Mouse (Mus musculus) liver (tissue): ENCODE measurements at regions not wholly inside any gene's neighbourhood (a gene's known extent, or its start where the extent isn't known, plus 50 kb on each side); places are given as distances from the start of the nearest gene placed in this dataset.

Source experiments
- DNase-seq: peaks from one replicate; pipeline ENCODE4 v3.0.0-alpha.2; 2020; ENCODE audit warnings: mixed read lengths

DNA sequence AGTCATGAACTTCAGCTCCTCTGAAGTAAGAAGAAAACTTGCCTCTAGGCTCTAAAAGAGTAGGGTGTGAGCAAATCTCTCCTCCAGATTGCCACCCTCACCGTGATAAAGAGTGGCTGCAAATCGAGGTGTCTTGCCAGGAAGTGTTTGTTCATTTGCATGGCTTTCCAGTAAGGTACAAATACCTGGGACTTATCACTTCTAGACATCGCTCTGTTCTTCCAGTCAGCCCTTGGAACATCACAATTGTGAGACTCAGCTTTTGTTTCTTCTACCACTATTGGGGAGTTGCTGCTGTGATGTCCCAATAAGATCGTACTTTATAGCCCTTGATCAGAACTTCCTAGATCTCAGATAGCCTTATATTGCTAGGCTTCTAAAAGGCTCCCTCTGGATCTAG, 566.9 kb upstream of the A1bg start:
- DNase-seq: no peak

DNA sequence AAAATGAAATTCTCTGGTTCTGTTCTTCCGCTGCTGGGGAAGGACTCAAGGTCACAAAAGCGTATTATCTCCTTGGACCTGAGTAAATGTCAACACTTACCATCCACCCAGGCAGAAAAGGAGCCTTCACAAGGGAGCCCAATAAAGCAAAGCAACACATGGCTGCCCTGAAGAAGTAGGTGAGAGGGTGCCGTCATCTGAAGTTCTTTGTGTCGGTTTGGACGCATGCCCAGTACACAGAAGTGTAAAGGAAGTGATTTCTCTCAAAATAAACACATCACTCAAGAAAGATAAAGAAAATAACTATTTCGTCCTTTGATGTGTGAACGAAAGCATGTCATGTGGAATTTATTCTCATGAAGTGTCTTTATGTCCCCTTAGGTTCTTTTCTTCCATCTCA, 559.0 kb upstream of the A1bg start:
- no peak for DNase-seq

DNA sequence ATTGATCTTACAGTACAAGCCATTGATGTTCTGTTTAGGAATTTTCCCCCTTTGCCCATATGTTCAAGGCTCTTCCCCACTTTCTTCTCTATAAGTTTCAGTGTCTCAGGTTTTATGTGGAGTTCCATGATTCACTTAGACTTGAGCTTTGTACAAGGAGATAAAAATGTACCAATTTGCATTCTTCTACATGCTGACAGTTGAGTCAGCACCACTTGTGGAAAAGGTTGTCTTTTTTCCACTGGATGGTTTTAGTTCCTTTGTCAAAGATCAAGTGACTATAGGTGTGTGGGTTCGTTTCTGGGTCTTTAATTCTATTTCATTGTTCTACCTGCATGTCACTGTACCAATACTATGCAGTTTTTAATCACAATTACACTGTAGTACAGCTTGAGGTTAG, 551.1 kb upstream of the A1bg start:
- no peak for DNase-seq

DNA sequence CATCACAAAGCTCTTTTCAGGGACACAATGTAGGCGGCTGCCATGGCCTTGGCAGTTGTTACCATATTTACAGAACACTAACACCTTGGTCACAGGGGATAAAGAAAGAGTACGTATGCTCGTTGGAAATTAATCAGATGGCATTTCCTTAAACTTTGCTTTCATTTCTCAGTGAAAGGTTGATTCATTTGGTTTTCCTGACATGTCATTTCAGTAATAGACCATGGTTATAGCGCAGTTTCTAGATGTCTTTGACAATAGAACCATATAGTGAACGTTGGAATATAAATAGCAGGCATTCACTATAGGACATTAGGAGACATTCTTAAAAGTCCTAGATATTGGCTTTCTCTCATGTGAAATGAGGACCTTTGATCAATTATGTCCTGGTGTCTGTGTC, 532.2 kb upstream of the A1bg start:
- no peak for DNase-seq

DNA sequence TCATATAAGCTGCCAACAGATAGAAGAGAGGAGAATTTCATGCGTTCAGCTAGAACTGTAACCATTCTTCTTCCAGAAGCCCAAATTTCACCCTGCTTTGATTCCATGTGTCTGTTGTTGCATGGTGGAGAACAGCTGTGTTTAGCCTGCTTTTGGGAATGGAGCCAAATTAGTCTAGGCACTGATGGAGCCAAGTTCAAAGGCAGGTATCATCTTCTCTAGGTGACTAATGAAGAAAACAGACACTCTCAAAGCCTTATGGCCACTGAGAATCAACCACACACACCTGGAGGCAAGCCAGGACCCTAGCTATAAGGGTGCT, 531.5 kb upstream of the A1bg start:
- no peak for DNase-seq

DNA sequence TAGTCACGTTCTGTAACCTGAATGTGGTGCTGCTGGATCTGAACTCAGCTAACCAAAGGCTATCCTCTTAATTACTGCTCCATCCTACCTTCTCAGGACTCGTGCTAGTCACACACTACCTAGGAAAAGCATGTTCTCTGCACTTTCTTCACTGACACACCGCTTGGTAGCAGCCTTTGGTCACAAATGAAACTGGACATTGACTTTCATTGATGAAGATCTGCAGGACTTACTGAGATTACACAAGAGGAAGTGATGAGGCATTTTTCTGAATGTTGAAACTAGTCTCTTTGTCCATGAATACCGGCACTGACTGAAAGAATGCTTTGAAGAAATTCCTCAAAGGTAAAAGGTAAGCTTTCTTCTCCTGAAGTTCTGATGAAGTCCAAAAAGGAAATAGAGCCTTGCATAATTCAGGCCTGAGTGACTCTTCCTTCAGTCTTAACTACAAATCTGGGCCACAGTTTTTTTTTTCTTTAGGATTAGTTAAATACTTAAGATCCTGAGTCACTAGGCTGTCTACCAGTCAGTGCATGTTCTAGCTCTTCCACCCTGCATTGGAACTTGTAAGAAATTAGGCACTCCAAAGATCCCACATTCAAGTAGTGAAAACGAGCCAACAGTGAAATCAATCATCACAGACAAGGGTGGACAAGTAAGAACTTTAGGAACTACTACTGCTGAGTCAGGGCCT, 531.0 kb upstream of the A1bg start:
- DNase-seq: no peak

DNA sequence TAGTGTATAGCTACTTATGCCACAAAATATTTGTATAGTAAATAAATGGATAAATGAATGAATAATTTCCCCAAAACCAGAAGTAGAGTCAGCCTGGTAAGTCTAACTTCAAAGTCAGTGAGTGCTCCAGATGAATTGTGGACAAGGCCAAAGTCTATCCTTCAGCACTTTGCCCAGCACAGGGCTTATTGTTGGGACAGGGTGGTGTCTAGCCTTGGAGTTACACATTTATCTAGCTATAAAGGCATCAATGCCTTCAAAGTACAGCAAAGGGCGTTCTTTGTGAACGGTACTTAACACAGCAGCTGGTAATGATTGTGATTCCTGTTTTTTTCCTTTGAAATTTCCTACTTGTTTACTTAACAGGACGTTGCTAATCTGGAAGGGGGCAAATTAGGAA, 527.4 kb upstream of the A1bg start:
- peak; percentile 4 for DNase-seq

DNA sequence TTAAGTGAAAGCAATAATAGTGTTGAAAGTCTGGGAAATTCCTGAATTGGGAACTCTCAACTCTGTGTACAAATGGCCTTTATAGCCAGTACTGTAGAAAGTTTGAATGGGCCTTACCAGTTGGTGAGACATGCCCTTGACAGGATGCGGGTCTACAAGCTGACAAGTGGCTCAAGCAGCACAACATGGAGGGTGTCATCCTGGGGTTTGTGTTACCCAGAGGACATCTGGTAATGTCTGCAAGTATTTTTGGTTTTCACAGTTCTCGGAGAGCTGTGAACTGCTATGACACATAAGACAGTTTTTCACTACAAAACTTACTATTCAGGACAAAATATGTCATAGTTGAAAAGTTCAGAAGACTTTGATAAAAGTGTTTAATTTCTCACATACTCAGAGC, 525.7 kb upstream of the A1bg start:
- no peak for DNase-seq

DNA sequence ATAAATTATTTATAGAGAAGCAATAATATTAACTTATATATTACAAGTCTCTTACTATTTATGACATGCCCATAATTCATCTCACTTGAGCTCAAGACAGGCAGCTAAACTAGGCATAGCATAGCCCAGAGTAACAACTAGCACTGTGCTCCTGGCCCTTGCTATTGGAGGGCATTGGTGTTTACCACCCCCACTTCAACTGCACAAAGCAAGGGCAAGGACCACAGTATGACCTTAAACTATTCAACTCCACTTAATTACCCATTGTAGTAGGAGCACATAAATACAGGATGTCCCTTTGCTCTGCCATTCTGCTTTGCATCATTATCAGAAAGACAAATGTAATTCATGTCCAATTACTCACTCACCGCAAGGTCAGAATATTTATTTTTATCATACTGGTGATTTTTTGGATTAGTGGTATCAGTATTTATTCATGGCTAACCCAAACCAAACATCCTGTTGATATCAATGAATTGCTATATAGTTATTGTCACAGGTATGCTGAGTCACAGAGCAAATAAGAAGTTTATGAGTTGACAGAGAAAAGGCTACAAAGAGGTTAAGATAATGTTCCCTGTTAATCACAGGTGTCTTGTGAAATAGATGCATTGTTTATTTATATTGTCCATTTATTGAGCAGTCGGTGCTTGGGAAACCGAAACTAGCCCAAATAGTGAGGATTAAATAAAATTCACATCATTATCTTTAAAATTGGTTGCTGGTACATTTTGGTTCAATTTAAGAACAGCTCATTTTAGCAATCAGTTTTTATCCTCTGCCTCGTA, 523.4 kb upstream of the A1bg start:
- no peak for DNase-seq

DNA sequence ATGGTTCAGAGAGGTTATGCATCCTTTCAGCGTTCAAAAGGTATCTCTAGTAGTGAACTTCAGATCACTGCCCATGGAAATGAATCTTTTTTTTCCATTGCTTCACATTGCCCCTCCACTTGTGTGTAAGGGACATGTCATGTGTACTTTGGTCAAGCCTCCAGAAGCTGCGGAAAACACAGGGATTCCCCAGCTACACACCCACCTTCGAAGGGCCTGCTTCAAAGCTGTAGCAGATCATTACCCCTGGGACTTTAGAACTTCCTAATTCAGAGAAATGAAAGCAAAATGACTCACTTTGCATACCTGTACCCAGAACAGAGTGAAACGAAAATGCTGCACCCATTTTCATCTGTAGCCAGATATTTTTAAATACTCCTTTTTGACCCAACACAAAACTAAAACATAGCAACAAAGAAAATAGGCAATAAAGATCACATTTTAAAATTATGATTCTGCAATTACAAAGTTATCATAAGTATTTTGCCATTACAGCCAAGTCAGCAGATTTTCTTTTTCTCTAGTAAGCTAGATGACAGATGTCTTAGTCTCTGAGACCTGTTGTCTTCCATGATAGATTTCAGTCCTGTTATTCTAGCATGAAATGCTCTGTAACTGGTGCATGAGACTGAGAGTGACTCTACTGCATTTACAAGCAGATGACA, 519.1 kb upstream of the A1bg start:
- DNase-seq: no peak

DNA sequence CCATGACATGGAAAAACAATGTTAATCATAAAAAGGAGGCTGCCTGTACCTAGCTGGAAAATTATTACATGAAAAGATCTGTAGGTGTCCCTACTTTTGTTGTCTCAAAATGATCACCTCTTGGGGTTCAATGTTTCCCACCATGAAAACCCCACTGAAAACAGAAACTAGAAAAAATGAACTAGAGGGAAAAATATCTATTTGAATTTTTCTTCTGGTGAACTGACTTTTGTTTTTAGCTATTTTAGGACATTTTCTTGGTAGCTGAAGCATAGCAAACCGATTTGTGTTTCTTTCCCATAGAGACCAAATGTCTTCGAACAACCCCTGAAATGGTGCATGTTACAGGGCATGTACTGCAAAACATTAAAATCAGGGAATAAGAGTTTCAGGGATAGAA, 518.2 kb upstream of the A1bg start:
- DNase-seq: no peak

DNA sequence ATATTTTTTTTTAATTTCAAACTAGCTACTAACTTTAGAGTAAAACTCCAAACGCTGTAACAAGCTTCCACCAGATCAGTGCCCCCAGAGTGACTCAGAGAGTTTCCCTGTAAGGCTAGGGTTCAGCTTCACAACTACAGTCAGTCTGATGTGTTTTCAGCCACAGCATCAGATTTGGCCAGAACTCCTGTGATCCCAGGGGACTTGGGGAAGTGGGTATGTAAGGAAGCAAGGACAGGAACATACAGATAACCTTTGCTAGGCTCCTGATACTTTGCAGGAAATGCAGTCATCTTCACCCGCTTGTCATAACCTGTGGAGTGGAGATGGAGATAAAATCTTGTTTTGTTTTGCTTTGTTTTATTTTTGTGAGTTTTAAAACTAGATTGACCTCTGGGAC, 517.5 kb upstream of the A1bg start:
- no peak for DNase-seq

DNA sequence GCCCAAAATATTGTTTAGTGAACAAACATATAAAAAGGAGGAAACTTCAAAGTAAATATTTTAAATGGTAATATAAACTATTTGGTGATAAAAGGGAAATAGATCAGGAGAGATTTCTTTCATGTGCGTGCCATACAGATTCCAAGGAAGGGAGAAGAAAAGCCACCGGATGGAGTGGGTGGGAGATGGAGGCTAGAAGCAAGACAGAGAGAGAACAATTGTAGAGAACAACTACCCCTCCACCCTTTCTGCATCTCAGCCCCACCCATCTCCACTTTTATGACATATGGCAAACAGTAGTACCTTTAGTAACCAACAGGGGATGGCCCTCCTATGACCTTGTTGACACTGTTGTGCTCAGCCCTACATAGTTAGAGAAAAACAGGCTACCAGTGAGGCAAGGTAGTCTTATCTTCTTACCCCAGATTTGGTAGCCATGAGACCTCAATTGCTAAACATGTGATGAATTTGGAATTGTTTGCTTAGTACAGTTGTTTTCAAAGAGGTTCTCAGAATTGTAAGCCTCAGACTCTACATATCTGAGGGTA, 516.9 kb upstream of the A1bg start:
- DNase-seq: no peak

DNA sequence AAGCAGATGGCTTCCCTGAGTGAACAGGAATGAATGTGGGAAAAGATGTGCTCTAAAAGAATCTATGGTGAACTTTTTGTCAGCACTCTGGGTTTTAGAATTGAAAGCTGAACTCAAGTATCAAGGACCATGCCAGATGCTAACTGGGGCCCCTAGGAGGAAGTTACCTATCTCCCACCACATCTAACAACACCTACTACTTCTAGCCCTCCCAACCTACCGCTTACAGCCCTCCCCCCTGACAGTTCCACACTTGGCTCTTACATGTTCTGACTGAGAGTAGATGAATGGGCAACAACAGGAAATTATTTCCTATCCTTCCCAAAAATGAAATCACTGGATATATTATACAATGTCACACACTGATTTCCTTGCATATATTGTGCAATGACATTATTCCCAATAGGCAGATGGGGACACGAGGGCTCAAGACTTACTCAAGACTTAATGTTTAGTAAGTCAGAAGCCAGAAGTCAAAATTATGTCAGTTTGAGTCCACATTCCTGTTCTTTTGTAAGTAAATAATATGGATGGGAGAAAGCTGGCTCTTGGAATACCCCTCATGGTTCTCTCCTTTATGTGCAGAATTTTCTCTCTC, 506.1 kb upstream of the A1bg start:
- DNase-seq: no peak

DNA sequence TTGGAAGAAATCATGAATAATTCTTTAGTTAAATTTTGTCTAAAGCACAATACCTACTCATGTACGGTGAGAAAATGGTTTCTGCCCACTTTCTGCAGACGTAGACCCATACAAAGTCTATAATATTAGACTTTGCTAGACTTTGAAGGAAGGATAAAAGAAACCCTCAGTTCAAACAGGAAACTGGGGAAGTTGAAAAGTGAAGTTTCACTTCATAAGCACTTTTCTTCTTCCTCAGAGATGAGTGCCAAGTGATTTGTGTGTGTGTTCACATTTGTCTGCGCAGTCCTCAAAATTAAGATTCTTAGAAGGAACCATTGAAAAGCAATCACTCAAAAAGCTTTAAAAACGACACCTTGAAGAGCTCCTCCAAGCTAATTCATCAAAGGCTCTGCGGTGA, 500.2 kb upstream of the A1bg start:
- DNase-seq: no peak

DNA sequence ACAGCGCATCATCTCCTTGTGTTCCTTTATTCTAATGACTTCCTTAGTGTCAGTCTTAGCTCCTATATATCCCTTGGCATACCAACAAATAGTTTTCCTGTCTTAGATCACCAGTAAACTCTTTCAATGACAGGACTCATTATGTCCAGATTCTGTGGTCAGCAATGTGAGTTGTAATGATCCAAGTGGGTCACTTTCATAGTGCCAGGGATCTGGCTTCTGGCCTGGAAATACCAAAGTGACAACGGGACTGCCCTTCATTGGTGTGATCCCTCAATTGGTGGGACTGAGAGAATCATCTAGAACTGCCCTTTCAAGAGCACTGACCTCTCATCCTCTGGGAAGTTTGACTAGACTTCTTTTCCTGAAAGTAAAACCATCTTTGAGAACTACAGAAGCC, 494.7 kb upstream of the A1bg start:
- no peak for DNase-seq

DNA sequence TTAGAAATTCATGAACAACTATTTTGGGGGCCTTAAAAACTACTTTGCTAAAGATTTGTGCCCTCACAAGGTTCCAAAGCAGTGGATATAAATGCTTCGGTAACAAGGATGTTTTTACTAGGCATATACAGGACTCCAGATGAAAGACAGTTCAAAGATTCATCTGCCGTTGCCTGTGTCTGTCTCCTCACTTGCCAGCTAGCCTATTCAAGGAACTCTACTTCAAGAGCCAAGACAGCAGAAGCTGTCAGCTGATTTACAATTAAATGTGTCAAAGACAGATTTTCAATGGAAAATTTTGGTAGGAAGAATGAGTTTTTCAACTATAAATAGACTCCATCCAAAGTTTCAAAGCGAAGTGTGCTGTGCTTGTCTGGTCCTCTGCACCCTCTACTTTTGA, 494.0 kb upstream of the A1bg start:
- DNase-seq: no peak

DNA sequence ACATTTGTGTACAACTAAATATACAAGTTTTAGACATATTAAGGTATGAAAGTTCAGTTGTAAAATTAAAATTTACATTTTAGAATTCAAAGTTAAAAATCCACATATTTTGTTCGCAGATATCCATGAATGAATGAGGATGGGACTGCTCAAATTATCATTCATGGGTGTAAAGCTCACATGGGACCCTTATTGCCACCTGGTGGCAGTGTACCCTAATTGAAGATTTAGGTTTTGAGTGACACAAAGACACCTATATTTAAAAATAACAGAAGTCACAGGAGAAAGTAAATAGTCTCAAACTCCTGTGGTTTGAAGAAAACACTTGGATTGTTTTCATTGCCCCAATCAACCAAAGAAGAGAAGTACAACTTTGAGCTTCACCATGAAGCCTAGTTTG, 492.8 kb upstream of the A1bg start:
- no peak for DNase-seq

DNA sequence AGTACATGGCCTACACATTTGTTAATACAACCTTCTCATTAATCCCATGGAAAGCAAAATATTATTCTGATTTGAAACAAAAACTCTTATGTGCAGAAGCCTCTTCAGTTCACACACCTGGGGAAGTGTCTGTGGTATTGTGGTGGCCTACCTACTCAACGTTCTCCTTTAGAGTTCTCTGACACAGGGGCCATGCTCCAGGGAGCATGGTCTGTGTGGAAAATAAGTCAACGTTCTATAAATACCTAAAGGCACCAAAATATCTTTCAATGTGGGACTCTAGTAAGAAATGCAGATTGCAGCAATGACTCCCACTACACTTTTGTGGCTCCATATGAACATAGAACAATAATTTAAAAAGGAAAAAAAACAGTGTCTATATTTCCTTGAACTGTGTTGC, 489.0 kb upstream of the A1bg start:
- DNase-seq: no peak

DNA sequence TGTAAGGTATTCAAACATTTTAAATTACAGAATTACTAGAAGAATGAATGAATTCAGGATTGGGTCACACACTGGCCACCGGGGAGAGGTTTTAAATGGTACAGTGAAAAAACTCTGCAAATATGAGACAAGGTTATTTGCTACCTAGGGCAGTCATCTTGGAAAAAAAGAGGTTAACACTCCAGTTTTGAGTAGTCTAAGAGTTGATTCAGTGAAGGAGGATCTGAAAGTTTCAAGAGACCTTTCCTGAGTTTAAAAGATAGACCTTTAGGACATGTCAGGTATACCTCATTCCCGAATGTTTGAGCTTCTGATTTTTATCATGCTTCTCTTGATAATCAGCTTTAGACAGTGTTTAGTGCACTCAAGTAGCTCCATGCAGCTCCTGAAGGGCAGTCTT, 488.0 kb upstream of the A1bg start:
- no peak for DNase-seq

DNA sequence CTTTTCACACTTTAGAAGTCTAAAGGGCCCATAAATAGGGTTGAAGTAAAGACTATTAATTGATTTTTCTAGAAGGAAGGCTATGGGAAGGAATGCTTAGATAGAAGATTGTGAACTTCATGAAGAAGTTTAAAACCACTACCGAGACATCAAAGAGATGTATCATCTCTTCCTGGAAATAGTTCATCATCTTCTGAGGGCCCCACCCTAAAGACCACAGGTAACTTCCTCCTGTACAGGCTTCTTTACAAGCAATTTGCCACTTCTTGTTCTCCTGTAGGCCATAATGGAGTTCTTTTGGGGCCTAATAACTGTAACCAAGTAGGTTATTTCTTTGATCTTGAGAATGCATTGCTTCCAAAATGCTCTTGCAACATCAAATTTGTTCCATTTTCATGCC, 485.8 kb upstream of the A1bg start:
- no peak for DNase-seq

DNA sequence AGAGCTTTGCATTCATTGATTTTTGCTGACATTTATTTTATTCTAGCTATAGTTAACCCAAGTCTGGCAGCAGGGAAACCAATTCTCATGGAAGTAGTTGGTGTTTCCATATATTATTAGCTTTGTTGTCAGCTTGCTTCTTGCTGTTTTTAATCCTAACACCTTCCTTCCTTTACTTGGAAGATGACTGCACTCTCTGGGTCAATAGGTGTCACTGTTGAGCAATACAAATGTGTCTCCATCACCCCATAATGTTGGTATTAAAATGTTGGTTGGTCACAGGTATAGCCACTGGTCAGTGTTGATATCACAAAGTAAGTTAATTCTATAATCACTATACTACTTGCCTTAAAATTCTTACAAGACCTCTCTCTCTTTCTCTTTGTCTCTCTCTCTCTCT, 477.9 kb upstream of the A1bg start:
- no peak for DNase-seq

DNA sequence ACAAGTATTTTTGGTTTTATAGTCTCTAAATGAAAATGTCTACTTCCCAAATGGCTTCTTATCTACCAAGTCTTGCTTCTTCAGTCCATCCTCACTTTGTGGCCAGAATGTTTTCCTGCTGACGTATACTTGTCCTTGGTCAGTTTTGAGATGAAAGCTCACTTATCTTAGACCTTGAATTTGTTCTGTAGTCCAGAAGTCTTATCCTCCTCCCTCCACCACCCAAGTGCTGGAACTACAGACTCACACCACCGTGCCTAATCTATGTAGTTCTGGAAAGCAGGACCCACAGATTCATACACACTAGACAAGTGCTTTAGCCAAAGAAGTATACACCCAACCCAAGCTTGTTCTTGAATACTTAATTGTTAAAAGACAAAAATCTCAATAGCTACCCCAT, 477.2 kb upstream of the A1bg start:
- no peak for DNase-seq

DNA sequence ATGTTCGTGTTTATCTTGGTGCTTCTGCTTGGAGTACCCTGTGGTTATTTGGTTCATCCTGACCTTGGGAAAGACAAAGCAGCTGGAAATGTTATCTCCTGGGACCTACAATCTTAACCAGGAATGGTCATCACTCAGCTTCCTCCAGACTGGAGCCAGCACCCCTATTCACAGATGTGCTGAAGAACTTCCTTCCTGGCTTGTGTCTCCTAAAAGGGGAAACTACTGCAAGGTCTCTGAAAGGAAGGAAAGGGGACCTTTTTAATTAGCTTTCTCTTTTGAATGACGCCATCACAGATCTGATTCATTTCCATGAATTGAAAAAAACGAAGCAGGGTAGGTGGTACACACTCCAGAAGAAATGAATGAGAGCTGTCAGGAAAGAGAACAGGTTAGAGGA, 476.0 kb upstream of the A1bg start:
- no peak for DNase-seq
